Mouse (Mus musculus) forebrain, postnatal 0 days (tissue): Measurements from ENCODE around the gene AL607142.1. TPM values are rescaled to one million over a fixed set of nuclear protein-coding genes. Genes with fewer than 3 reads are reported as not detected.
A peak's percentile ranks its signal among the peaks of the same experiment; 100 is the strongest.

ENCODE experiments used
- ATAC-seq: fragments of 200-750 bp; cut with Nextera tagmentation; 2 replicates; pipeline ENCODE4 v1.8.0; 2017; ENCODE audit warnings: mild to moderate bottlenecking, moderate library complexity
- DNase-seq: peaks from one replicate; pipeline ENCODE4 v3.0.0-alpha.2; 2015
- H3K27ac ChIP-seq: fragments of 300-500 bp; sonication (generic); 2 replicates; pipeline ENCODE4 v1.5.1; 2014; ENCODE audit warnings: low read depth, mild to moderate bottlenecking, antibody characterized with exemption, low read length, moderate library complexity, mixed read lengths
- H3K27me3 ChIP-seq: fragments of 300-500 bp; sonication (generic); 2 replicates; pipeline ENCODE4 v1.6.1; 2014; ENCODE audit warnings: mild to moderate bottlenecking, low read length, mixed read lengths; ENCODE audit not compliant: insufficient read depth
- H3K36me3 ChIP-seq: fragments of 300-500 bp; sonication (generic); 2 replicates; pipeline ENCODE4 v1.6.1; 2014; ENCODE audit warnings: mild to moderate bottlenecking, moderate library complexity; ENCODE audit not compliant: insufficient read depth
- H3K4me1 ChIP-seq: fragments of 300-500 bp; sonication (generic); 2 replicates; pipeline ENCODE4 v1.6.1; 2014; ENCODE audit warnings: antibody characterized with exemption; ENCODE audit not compliant: insufficient read depth
- H3K4me2 ChIP-seq: fragments of 300-500 bp; sonication (generic); 2 replicates; pipeline ENCODE4 v1.6.1; 2014; ENCODE audit warnings: low read depth, mild to moderate bottlenecking, moderate library complexity
- H3K4me3 ChIP-seq: fragments of 300-500 bp; sonication (generic); 2 replicates; pipeline ENCODE4 v1.5.1; 2014; ENCODE audit warnings: low read depth, low read length, mixed read lengths
- H3K9ac ChIP-seq: fragments of 300-500 bp; sonication (generic); 2 replicates; pipeline ENCODE4 v1.6.1; 2014; ENCODE audit warnings: mild to moderate bottlenecking
- H3K9me3 ChIP-seq: fragments of 300-500 bp; sonication (generic); 2 replicates; pipeline ENCODE4 v1.6.1; 2016; ENCODE audit warnings: low read length
- CTCF ChIP-seq: sonication (generic); IDR thresholded peaks from 2 replicates; pipeline ENCODE4 v1.5.1; 2016; ENCODE audit warnings: antibody characterized with exemption, control low read depth, low read depth
- WGBS: fragments of 180-500 bp; shearing (Covaris S2); extraction: QIAGEN DNeasy Blood & Tissue Kit; methylation state at CpG from one replicate; pipeline ENCODE4 v1.1.7; 2014; 5-methylcytosine and 5-hydroxymethylcytosine counted together
- polyA plus RNA-seq: library from polyadenylated mRNA; unstranded; fragments of >200 nt; fragmentation: Nextera tagmentation; extraction: Ambion mirVana; gene quantifications from 2 replicates; pipeline ENCODE4 v1.2.1, GENCODE M21; 2015
- total RNA-seq: library from RNA; depleted of rRNA; stranded (reverse); fragments of >200 nt; gene quantifications from 2 replicates; pipeline ENCODE4 v1.2.3, GENCODE M21; 2014; rRNA removed

AL607142.1 gene
- total RNA-seq (not detected in 2 replicates), polyA plus RNA-seq (not detected in 2 replicates)

DNA sequence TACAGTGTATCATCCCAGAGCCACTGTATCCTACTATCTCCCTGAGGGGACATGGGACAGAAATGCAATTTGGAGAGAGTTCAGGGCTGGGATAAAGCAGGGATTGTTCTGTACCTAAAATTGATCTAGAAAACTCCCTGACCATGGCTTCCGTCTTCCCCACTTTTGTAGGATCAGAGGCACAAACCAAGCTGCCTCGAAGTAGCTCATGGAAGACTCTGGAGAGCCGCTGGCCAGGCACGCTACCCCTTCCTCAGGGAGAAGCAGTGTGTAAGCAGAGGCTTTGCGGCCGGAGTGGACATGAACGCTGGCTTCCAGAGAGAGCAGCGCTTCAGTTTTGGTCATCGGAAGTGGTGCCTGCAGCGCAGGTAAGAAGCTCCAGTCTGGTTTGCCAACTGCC is at the start of gene AL607142.1:
Gene AL607142.1 (plus strand): TSS at position 301 of the 400 bp plus-strand sequence.
- Histone ChIP-seq H3K4me3 (no peak within 1 kb of the TSS), H3K4me1 (no peaks in the 10 kb centered on the region), H3K27ac (no peak within 1 kb of the TSS), H3K27me3 (no peaks in the 10 kb centered on the region), H3K4me2 (no peak within 1 kb of the TSS), H3K9ac (no peak within 1 kb of the TSS), H3K36me3 (no peaks in the 10 kb centered on the region), H3K9me3 (no peaks in the 10 kb centered on the region)
- WGBS, result 89% methylated on average over 10 of the region's 10 CpGs
- no peak for DNase-seq
- ATAC-seq, result no peak
- TF ChIP-seq CTCF, result no peak

DNA sequence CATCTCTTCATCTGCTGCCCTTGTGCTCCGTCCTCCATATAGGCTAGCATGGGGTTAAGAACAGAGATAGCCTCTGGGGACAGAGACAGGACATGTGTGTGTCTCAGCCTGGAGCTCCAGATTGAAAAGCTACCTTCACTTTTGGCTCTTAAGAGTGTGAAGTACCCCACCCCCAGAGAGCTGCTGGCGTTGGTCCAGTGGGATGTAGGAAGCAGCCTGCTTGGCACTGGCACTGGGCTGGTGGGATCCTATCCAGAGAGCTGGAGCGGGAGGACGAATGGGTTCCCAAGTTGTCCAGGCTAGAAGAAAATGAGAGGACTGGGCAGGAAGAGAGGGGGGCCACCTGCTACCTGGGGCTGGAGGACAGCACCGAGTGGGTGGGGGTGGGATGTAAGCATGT is 46.4 kb upstream of the AL607142.1 start:
- Histone ChIP-seq H3K9ac (no peak overlapping the region), H3K4me3 (no peak overlapping the region), H3K27me3 (no peaks in the 10 kb centered on the region), H3K9me3 (no peaks in the 10 kb centered on the region), H3K4me1 (peaks cover 6% of the 10 kb centered on the region; the same call in 1 of the 2 replicates), H3K36me3 (no peaks in the 10 kb centered on the region), H3K4me2 (no peak overlapping the region), H3K27ac (no peak overlapping the region)
- ATAC-seq (no peak), DNase-seq (peak; percentile 62)
- no peak for TF ChIP-seq CTCF
- 55% methylated on average over 5 of the region's 5 CpGs for WGBS

DNA sequence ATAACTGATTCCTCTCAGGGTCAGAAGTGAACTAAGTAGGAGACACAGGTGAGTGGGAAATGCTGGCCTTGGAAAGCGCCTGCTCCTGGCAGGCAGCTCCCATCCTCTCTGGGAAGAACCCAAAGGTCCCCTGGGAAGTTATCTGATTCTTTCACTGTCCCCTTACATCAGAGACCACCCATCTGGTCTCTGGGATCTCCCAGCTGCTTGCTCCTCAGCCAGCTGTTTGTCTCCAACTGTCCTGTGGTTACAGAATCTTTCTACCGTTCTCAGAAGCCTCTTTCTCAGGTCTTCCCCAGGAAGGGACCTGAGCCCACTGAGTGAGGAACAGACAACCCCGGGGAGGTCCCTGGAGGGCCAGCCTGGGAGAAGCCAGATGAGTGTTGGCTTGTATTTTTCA is 42.4 kb upstream of the AL607142.1 start:
- Histone ChIP-seq H3K9ac (no peak overlapping the region), H3K27me3 (no peaks in the 10 kb centered on the region), H3K27ac (0 out of 2 replicates have a peak overlapping the region, but pooled peaks have one; percentile 50), H3K36me3 (no peaks in the 10 kb centered on the region), H3K4me1 (peaks cover 13% of the 10 kb centered on the region), H3K4me3 (no peak overlapping the region), H3K4me2 (no peak overlapping the region), H3K9me3 (no peaks in the 10 kb centered on the region)
- WGBS, result 60% methylated on average over 3 of the region's 3 CpGs
- ATAC-seq (no peak), DNase-seq (no peak)
- TF ChIP-seq CTCF, result no peak

DNA sequence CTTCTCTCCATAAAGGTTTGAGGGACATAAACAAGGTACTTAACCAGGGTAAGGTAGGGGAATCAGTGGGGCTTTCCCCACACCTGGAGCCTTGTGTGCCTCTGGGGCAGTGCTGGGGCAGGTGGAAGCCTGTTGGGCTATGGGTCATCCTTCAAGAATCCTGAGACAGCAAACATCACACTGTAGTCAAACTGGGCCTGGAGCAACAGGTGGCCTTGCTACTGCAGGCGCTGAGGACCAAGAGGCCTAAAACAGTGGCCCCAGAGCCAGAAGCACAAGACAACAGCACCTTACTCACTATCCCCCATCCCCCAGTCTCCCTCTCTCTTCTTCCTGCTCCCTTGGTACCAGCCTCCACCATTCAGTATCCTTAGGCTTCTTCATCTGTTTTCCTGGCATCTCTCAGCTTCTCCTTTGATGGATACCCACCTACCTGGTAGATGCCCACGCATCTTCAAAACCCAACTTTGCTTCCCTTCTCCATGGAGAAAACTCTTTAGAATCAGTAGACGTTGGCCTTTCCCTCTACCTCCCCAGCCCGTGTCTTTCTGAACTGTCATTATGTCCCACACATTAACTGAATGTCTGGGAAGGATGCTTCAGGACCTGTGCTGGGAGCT is 41.5 kb upstream of the AL607142.1 start:
- 90% methylated on average over 4 of the region's 4 CpGs for WGBS
- DNase-seq, result peak; percentile 23
- ATAC-seq, result no peak
- Histone ChIP-seq H3K27ac (peak overlapping the region; percentile 71), H3K9me3 (no peaks in the 10 kb centered on the region), H3K4me2 (no peak overlapping the region), H3K4me1 (peaks cover 13% of the 10 kb centered on the region), H3K27me3 (no peaks in the 10 kb centered on the region), H3K9ac (no peak overlapping the region), H3K36me3 (no peaks in the 10 kb centered on the region), H3K4me3 (no peak overlapping the region)
- no peak for TF ChIP-seq CTCF

DNA sequence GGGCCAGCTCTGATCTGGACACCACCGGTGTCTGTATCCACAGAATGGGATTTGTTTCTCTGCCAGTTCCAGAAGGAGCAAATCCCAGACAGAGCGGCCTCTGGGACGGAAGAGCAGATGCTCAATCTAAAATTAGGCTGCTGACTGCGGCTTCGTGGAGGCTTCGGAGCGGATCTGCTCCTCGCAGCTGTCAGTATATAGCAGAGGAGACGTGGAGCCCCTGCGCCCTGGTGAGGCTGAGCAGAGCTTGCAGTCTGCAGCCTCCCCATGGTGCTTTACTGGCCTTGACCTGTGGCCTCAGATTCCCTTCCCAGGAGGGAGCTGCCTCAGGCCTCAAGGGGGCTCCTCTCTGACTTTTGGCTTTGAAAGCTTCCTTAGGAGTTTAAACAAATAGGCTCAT is 40.7 kb upstream of the AL607142.1 start:
- Histone ChIP-seq H3K4me1 (peaks cover 13% of the 10 kb centered on the region), H3K4me3 (no peak overlapping the region), H3K9ac (no peak overlapping the region), H3K27me3 (no peaks in the 10 kb centered on the region), H3K36me3 (no peaks in the 10 kb centered on the region), H3K27ac (peak overlapping the region; percentile 71), H3K4me2 (no peak overlapping the region), H3K9me3 (no peaks in the 10 kb centered on the region)
- 27% methylated on average over 10 of the region's 10 CpGs for WGBS
- TF ChIP-seq CTCF, result peak; percentile 25; the same call in 1 of the 2 replicates
- DNase-seq (peak; percentile 82), ATAC-seq (peak; percentile 92)

DNA sequence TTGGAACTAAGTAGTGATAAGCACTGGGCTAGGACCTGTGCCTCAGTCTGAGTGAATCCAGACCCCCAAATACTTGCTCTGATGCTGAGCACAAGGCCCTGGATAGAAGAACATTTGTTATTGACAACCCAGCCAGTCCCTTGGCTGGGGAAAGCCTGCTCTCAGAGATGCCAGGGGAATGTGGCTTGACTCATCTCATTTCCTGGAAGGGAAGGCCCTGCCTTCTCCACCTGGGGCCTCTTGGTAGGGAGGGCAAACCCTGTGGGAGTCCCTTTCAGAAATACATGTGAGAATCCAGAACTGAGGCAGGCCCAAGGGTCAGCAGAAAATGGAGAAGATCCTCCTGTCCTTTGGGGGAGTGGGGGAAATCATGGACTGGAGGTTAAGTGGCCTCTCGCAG is 37.1 kb upstream of the AL607142.1 start:
- no peak for ATAC-seq
- no peak for TF ChIP-seq CTCF

DNA sequence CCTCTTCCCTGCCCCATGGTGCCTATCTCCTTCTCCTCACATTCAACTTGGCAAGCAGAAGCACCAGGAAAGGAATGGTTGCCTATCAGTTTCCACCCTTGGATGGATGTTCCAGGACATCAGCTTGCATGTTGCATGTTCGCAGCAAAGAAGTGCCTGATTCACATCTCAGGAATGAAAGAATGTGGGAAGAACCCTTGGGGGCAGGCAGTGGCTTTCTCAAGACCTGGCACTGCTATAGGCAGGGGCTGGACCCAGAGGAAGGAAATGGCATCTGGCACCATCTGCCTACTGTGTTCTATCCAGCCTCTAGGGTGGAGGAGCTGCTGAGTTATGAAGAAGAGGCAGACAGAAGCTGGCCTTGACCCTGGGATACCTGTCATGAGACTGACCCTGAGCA is 34.9 kb upstream of the AL607142.1 start:
- H3K9me3 ChIP-seq, result no peaks in the 10 kb centered on the region
- H3K4me2 ChIP-seq, result no peak overlapping the region
- no peak for TF ChIP-seq CTCF
- no peak overlapping the region; the same call in 1 of the 2 replicates for H3K27ac ChIP-seq
- no peaks in the 10 kb centered on the region for H3K27me3 ChIP-seq
- no peak overlapping the region for H3K9ac ChIP-seq
- ATAC-seq (no peak), DNase-seq (no peak)
- H3K36me3 ChIP-seq, result no peaks in the 10 kb centered on the region
- 79% methylated on average over 1 of the region's 1 CpGs for WGBS
- H3K4me3 ChIP-seq, result no peak overlapping the region
- H3K4me1 ChIP-seq, result peaks cover 12% of the 10 kb centered on the region; the same call in 1 of the 2 replicates

More for the DNA sequence above, 37.1 kb upstream of the AL607142.1 start:
- Histone ChIP-seq H3K27ac (no peak overlapping the region), H3K9ac (no peak overlapping the region), H3K27me3 (no peaks in the 10 kb centered on the region), H3K4me3 (no peak overlapping the region), H3K4me2 (no peak overlapping the region), H3K4me1 (peaks cover 16% of the 10 kb centered on the region), H3K9me3 (no peaks in the 10 kb centered on the region), H3K36me3 (no peaks in the 10 kb centered on the region)
- no peak for DNase-seq
- 82% methylated on average over 1 of the region's 1 CpGs for WGBS
